Mouse (Mus musculus) embryonic facial prominence, embryonic 13.5 days (tissue): Measurements from ENCODE around the gene Hdgf. TPM values are rescaled to one million over a fixed set of nuclear protein-coding genes. Genes with fewer than 3 reads are reported as not detected.
"Not testable (repeated sequence)": the region's sequence is repeated elsewhere in the genome, so short reads cannot be mapped to it uniquely, and the experiment has no call there.

Experiments
- ATAC-seq: fragments of 200-750 bp; cut with Nextera tagmentation; 2 replicates; pipeline ENCODE4 v1.8.0; 2017; ENCODE audit warnings: low read depth; ENCODE audit not compliant: insufficient number of reproducible peaks, insufficient read depth, low FRiP score, low TSS enrichment
- H3K27ac ChIP-seq: fragments of 300-500 bp; sonication (generic); 2 replicates; pipeline ENCODE4 v1.5.1; 2015; ENCODE audit warnings: moderate library complexity, mild to moderate bottlenecking, inconsistent platforms
- H3K27me3 ChIP-seq: fragments of 300-500 bp; sonication (generic); 2 replicates; pipeline ENCODE4 v1.6.1; 2015; ENCODE audit warnings: mild to moderate bottlenecking, inconsistent platforms
- H3K36me3 ChIP-seq: fragments of 300-500 bp; sonication (generic); 2 replicates; pipeline ENCODE4 v1.6.1; 2015; ENCODE audit warnings: mild to moderate bottlenecking, inconsistent platforms
- H3K4me1 ChIP-seq: fragments of 300-500 bp; sonication (generic); 2 replicates; pipeline ENCODE4 v1.6.1; 2015; ENCODE audit warnings: inconsistent platforms
- H3K4me2 ChIP-seq: fragments of 300-500 bp; sonication (generic); 2 replicates; pipeline ENCODE4 v1.6.1; 2015; ENCODE audit warnings: moderate library complexity, mild to moderate bottlenecking, inconsistent platforms
- H3K4me3 ChIP-seq: fragments of 300-500 bp; sonication (generic); 2 replicates; pipeline ENCODE4 v1.5.1; 2015; ENCODE audit warnings: mild to moderate bottlenecking, inconsistent platforms
- H3K9ac ChIP-seq: fragments of 300-500 bp; sonication (generic); 2 replicates; pipeline ENCODE4 v1.6.1; 2015; ENCODE audit warnings: mild to moderate bottlenecking, inconsistent platforms
- H3K9me3 ChIP-seq: fragments of 300-500 bp; sonication (generic); 2 replicates; pipeline ENCODE4 v1.6.1; 2016; ENCODE audit warnings: inconsistent platforms
- WGBS: fragments of 180-500 bp; shearing (Covaris S2); methylation state at CpG from one replicate; pipeline ENCODE4 v1.1.7; 2015; ENCODE audit warnings: mixed read lengths; 5-methylcytosine and 5-hydroxymethylcytosine counted together
- polyA plus RNA-seq: library from polyadenylated mRNA; unstranded; fragments of >200 nt; fragmentation: Nextera tagmentation; extraction: Ambion mirVana; gene quantifications from 2 replicates; pipeline ENCODE4 v1.2.1, GENCODE M21; 2015

Gene Hdgf
- 180 and 260 TPM in 2 replicates for polyA plus RNA-seq

GRCm38 (mm10) chr3:87905880-87906485 is at the start of gene Hdgf:
Gene Hdgf, plus strand, starts transcription at chr3:87906321.
- H3K27ac ChIP-seq = peak within 1 kb of the TSS; percentile 98
- H3K4me3 ChIP-seq = peak within 1 kb of the TSS; percentile 98
- H3K4me1 ChIP-seq = peaks cover 34% of the 10 kb centered on the region
- under 1% methylated on average over 56 of the region's 57 CpGs for WGBS
- peak; percentile 90 for ATAC-seq
- H3K4me2 ChIP-seq = peak within 1 kb of the TSS; percentile 92
- no peaks in the 10 kb centered on the region for H3K36me3 ChIP-seq
- no peaks in the 10 kb centered on the region for H3K27me3 ChIP-seq
- H3K9me3 ChIP-seq = no peaks in the 10 kb centered on the region
- H3K9ac ChIP-seq = peak within 1 kb of the TSS; percentile 98

DNA sequence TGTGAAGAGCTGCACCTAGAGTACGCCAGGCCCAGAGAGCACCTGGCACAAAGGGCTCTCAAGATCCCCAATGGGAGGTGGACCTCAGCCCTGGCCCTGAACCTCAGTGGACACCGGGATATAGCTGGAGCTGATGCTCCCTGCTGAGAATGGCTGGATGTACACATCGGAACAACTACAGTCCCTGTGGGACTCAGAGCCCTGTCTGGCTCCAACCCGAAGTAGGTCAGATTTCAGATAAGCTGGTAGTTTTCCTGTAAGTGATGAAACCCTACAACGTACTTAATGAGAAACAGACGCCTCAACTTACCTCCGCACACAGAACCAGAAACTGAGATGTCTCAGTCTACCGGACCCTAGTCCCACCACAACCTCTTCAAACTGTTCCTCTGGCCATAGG is 48.5 kb upstream of the Hdgf start:
- peaks cover 12% of the 10 kb centered on the region; the same call in 1 of the 2 replicates for H3K4me1 ChIP-seq
- 47% methylated on average over 8 of the region's 8 CpGs for WGBS
- no peak overlapping the region for H3K4me2 ChIP-seq
- no peak overlapping the region for H3K27ac ChIP-seq
- H3K9me3 ChIP-seq = no peaks in the 10 kb centered on the region
- no peak overlapping the region for H3K9ac ChIP-seq
- H3K36me3 ChIP-seq = peaks cover 63% of the 10 kb centered on the region
- H3K4me3 ChIP-seq = no peak overlapping the region
- H3K27me3 ChIP-seq = no peaks in the 10 kb centered on the region
- no peak for ATAC-seq

DNA sequence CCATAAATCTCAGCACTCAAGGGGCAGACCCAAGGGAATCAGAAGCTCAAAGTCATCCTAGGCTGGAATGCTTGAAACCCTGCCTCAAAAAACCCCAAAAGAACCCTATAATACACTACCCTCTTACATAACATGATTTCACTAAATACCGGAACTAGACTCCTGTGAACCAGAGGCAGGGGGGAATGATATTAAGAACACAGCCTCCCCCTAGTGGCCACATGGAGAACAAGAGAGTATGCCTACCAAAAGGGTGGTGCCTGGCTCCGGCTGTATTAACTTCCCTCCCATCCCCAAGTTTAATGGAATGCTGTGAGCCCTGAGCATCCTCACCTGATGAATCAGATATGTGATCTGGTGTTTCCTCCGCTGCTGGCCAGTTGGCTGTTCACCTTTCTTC is 46.3 kb upstream of the Hdgf start:
- H3K9me3 ChIP-seq = no peaks in the 10 kb centered on the region
- peaks cover 79% of the 10 kb centered on the region for H3K36me3 ChIP-seq
- peak; percentile 56 for ATAC-seq

DNA sequence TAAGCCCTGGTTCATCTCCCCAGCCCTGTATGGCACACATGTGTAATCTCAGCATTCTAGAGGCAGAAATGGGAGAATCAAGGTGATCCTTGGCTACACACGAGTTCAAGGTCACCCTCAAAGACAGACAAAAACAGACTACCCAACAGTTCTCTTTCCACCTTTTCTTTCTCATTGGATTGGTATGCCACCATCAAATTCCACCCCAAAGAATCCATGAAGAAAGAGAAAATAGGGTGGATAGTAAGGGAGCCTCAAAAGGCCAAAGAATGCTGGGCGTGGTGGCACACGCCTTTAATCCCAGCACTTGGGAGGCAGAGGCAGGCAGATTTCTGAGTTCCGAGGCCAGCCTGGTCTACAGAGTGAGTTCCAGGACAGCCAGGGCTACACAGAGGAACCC is 42.0 kb upstream of the Hdgf start:
- not testable (repeated sequence) for H3K4me1 ChIP-seq, H3K27me3 ChIP-seq, H3K4me3 ChIP-seq, H3K4me2 ChIP-seq, H3K9ac ChIP-seq, ATAC-seq, H3K27ac ChIP-seq, H3K9me3 ChIP-seq
- 92% methylated on average over 4 of the region's 4 CpGs for WGBS
- peaks cover 87% of the 10 kb centered on the region for H3K36me3 ChIP-seq

More for the DNA sequence above, 46.3 kb upstream of the Hdgf start:
- H3K4me3 ChIP-seq = no peak overlapping the region
- H3K4me2 ChIP-seq = no peak overlapping the region
- peaks cover 12% of the 10 kb centered on the region; the same call in 1 of the 2 replicates for H3K4me1 ChIP-seq
- no peak overlapping the region for H3K27ac ChIP-seq
- no peak overlapping the region for H3K9ac ChIP-seq
- H3K27me3 ChIP-seq = no peaks in the 10 kb centered on the region
- 29% methylated on average over 3 of the region's 3 CpGs for WGBS

GRCm38 (mm10) chr3:87877730-87878129 is 28.4 kb upstream of the Hdgf start:
- Histone ChIP-seq H3K27me3 (no peaks in the 10 kb centered on the region), H3K36me3 (peaks cover 40% of the 10 kb centered on the region), H3K4me3 (no peak overlapping the region), H3K27ac (no peak overlapping the region), H3K9ac (no peak overlapping the region), H3K9me3 (no peaks in the 10 kb centered on the region), H3K4me1 (no peaks in the 10 kb centered on the region), H3K4me2 (no peak overlapping the region)
- WGBS = 97% methylated on average over 4 of the region's 4 CpGs
- ATAC-seq = no peak

- peaks cover 22% of the 10 kb centered on the region for H3K4me1 ChIP-seq
- H3K27me3 ChIP-seq = no peaks in the 10 kb centered on the region
- ATAC-seq = no peak
- WGBS = 3% methylated on average over 3 of the region's 3 CpGs
- H3K36me3 ChIP-seq = peaks cover 17% of the 10 kb centered on the region
- peak overlapping the region; percentile 93 for H3K4me2 ChIP-seq
- H3K4me3 ChIP-seq = peak overlapping the region; percentile 99
- H3K9ac ChIP-seq = peak overlapping the region; percentile 97
- H3K9me3 ChIP-seq = no peaks in the 10 kb centered on the region
- H3K27ac ChIP-seq = peak overlapping the region; percentile 90; the same call in 1 of the 2 replicates
Observed at GRCm38 (mm10) chr3:87884291-87884690, 21.8 kb upstream of the Hdgf start.

DNA sequence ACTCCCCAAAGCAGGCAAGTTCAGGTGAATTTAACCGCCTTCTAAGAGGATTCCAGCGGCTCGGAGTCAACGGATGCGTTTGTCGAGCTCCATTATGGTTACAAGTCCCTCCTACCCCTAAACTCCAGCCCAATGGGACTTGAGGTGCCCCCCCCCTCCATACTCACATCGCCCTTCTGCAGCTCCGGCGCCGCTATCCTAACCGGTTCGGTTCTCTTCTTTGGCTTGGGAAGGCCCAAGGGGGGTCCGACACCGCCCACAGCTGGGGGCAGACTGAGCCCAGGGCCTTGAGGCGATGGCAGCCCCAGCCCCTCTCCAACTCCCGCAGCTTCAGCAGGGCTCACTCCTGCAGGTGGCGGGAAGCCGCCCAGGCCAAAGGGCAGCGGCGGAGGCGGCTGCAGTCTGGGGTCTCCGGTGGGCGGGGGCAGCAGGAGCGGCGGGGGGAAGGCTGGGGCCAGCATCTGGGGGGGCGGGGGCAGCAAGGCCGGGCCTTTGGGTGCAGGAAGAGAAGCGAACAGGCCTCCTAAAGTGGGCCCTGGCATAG is 21.3 kb upstream of the Hdgf start:
- H3K27me3 ChIP-seq = no peaks in the 10 kb centered on the region
- ATAC-seq = peak; percentile 15; the same call in 1 of the 2 replicates
- no peaks in the 10 kb centered on the region for H3K9me3 ChIP-seq
- H3K36me3 ChIP-seq = peaks cover 13% of the 10 kb centered on the region
- H3K4me3 ChIP-seq = peak overlapping the region; percentile 99
- H3K4me1 ChIP-seq = peaks cover 22% of the 10 kb centered on the region
- H3K4me2 ChIP-seq = peak overlapping the region; percentile 93
- WGBS = 0% methylated on average over 27 of the region's 28 CpGs
- H3K27ac ChIP-seq = peak overlapping the region; percentile 90
- peak overlapping the region; percentile 97 for H3K9ac ChIP-seq

DNA sequence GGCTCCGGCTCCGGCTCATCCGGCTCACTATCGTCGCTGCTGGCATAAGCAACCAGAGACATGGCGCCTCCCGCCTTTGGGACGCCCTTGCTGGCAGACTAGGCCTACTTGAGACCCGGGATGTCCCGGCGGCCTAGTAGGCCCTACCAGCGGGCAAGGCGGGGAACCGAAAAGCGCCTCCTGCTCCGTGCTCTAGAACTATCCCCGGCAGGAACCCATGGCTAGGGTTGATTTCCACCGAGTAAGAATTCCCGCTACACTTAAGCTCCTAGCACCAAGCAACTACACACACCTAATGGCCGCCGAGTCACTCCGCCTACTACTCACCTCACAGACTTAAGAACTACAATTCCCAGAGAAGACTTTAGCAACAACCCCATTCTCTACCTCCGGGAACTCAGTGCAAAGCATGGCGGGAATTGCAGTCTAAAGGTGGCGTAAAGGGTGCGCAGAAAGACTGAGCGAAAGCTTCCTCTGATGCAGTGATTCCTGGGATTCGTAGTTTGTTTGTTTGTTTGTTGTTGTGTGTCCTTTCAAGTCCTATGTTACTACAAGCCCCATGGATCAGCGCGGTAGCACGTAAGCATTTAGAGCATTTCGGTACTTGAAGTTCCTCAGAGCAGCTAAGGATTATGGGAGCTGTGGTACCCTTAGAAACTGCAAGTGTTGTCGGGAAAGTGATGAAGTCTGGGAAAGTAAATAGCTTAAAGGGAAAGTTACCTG is 20.7 kb upstream of the Hdgf start, which contains the start of gene Prcc:
Gene Prcc, minus strand, starts transcription at position 328 of the 723 bp plus-strand sequence.
- peaks cover 7% of the 10 kb centered on the region for H3K36me3 ChIP-seq
- ATAC-seq = peak; percentile 95
- WGBS = under 1% methylated on average over 33 of the region's 33 CpGs

DNA sequence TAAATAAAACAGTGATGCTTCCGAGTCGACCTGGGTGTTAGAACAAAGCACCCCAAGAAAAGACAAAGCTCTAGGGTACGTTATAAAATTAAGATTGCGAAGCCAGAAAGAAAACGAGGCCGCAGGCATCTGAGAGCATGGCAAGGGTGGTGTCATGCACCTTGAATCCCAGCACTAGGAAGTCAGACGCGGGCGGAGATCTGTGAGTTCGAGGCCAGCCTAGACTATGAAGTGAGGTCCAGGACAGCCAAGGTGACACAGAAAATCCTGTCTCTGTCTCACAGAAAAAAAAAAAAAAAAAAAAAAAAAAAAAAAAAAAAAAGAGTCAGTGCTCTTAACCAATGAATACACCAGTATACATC is 20.1 kb upstream of the Hdgf start:
- H3K36me3 ChIP-seq = 0 out of 2 replicates have a peak, but pooled peaks cover 4% of the 10 kb centered on the region
- ATAC-seq = no peak
- H3K9me3 ChIP-seq = no peaks in the 10 kb centered on the region
- peak overlapping the region; percentile 68 for H3K9ac ChIP-seq
- peak overlapping the region; percentile 99 for H3K4me3 ChIP-seq
- peak overlapping the region; percentile 58 for H3K4me2 ChIP-seq
- H3K27me3 ChIP-seq = no peaks in the 10 kb centered on the region
- 7% methylated on average over 10 of the region's 10 CpGs for WGBS
- peaks cover 22% of the 10 kb centered on the region for H3K4me1 ChIP-seq
- no peak overlapping the region for H3K27ac ChIP-seq

More for the DNA sequence above, 20.7 kb upstream of the Hdgf start, which contains the start of gene Prcc:
- H3K4me2 ChIP-seq = peak within 1 kb of the TSS; percentile 93
- peak within 1 kb of the TSS; percentile 99 for H3K4me3 ChIP-seq
- peak within 1 kb of the TSS; percentile 90 for H3K27ac ChIP-seq
- peak within 1 kb of the TSS; percentile 97 for H3K9ac ChIP-seq
- H3K4me1 ChIP-seq = peaks cover 22% of the 10 kb centered on the region
- no peaks in the 10 kb centered on the region for H3K27me3 ChIP-seq
- no peaks in the 10 kb centered on the region for H3K9me3 ChIP-seq

DNA sequence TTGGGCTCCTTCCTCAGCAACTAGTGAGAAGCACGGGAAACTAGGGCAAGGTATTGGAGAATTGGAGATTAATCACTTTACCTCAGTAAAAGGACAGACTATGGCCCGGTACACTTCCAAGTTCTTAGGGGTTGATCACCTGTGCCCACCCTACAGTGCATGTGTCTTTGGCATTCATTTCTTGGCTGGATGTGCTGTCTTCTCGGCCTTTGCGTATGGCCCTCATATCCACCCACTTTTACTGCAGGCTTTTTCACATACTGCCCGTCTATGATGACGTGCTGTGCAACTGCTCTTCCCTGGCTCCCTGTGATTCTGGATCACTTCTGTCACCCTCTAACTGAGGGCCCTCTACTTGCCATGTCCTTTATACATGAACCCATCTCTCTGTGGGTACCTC is 19.7 kb upstream of the Hdgf start:
- peaks cover 22% of the 10 kb centered on the region for H3K4me1 ChIP-seq
- 87% methylated on average over 6 of the region's 6 CpGs for WGBS
- H3K36me3 ChIP-seq = 0 out of 2 replicates have a peak, but pooled peaks cover under 1% of the 10 kb centered on the region
- H3K27me3 ChIP-seq = no peaks in the 10 kb centered on the region
- no peaks in the 10 kb centered on the region for H3K9me3 ChIP-seq
- H3K9ac ChIP-seq = no peak overlapping the region
- peak overlapping the region; percentile 99 for H3K4me3 ChIP-seq
- no peak for ATAC-seq
- no peak overlapping the region for H3K27ac ChIP-seq
- peak overlapping the region; percentile 58 for H3K4me2 ChIP-seq

GRCm38 (mm10) chr3:87887400-87887799 is 18.7 kb upstream of the Hdgf start:
- H3K4me1 ChIP-seq = peaks cover 22% of the 10 kb centered on the region
- not testable (repeated sequence) for H3K27ac ChIP-seq, H3K27me3 ChIP-seq, H3K36me3 ChIP-seq, ATAC-seq, H3K9ac ChIP-seq, H3K4me2 ChIP-seq, H3K9me3 ChIP-seq, H3K4me3 ChIP-seq
- WGBS = 79% methylated on average over 4 of the region's 4 CpGs
